In genomic region chr3:63664575-63665243, GRCm38 (mm10) we compare ENCODE assay signal across 16 mouse cellular contexts.
DNase-seq lines count a peak whose midpoint lies in the region; ATAC-seq lines count a peak whose summit lies in the region.
"Had no signal": no experiment of that assay in that cellular context is flagged by ENCODE, and none has a peak within 500 bp of the region (broad histone marks: within the 10 kb centered on the region; RNA-seq: fewer than 3 reads in every experiment).

No protein-coding gene starts in this region.

- DNase-seq in hindbrain, embryonic 10.5 days (ENCODE audit: low spot score): no peak
- DNase-seq in midbrain, embryonic 14.5 days: peak; percentile 13
- no peak for DNase-seq in midbrain, embryonic 10.5 days (ENCODE audit: low spot score)
- DNase-seq in frontal cortex, postnatal 10 days (ENCODE audit: low spot score in 2 of 2): peak; percentile 12 to 13
- peak; percentile 51 for DNase-seq in left cerebral cortex, postnatal 4 days
- DNase-seq in adipocyte (ENCODE audit: low spot score): no peak
- DNase-seq in Muller cell, postnatal 12 days (ENCODE audit: inconsistent ontology term): no peak
- DNase-seq: cerebellum, adult 2 months; heart, postnatal 10 days; kidney, postnatal 25 days; lung, adult 18-20 months; lung, postnatal 4 days; thymus, postnatal 14 days had no signal

- H3K9ac ChIP-seq in hindbrain, embryonic 15.5 days: no peak overlapping the region
- H3K9ac ChIP-seq in midbrain, embryonic 14.5 days (replicated peaks; ENCODE audit: low read length): no peak overlapping the region
- H3K9ac ChIP-seq: limb, embryonic 12.5 days had no signal

- peak; percentile 82; the same call in 1 of the 2 replicates for ATAC-seq in hindbrain, embryonic 15.5 days (ENCODE audit: low FRiP score, low read depth)
- ATAC-seq in midbrain, embryonic 14.5 days (ENCODE audit: low FRiP score, low TSS enrichment): no peak
- ATAC-seq: intestine, postnatal 0 days had no signal

- no peaks in the 10 kb centered on the region for H3K27me3 ChIP-seq in hindbrain, embryonic 15.5 days
- no peaks in the 10 kb centered on the region for H3K27me3 ChIP-seq in hindbrain, embryonic 10.5 days (ENCODE audit: insufficient read depth, poor library complexity, severe bottlenecking)
- H3K27me3 ChIP-seq in midbrain, embryonic 14.5 days (ENCODE audit: control insufficient read depth, insufficient read depth, low read length): no peaks in the 10 kb centered on the region
- H3K27me3 ChIP-seq in midbrain, embryonic 10.5 days (ENCODE audit: low read depth, poor library complexity, severe bottlenecking): no peaks in the 10 kb centered on the region
- H3K27me3 ChIP-seq: limb, embryonic 12.5 days had no signal

- no peak overlapping the region for H3K4me2 ChIP-seq in hindbrain, embryonic 15.5 days
- no peak overlapping the region for H3K4me2 ChIP-seq in midbrain, embryonic 14.5 days (ENCODE audit: low read length)
- H3K4me2 ChIP-seq: limb, embryonic 12.5 days had no signal

- no peaks in the 10 kb centered on the region for H3K36me3 ChIP-seq in hindbrain, embryonic 15.5 days
- H3K36me3 ChIP-seq in hindbrain, embryonic 10.5 days: no peaks in the 10 kb centered on the region
- no peaks in the 10 kb centered on the region for H3K36me3 ChIP-seq in midbrain, embryonic 14.5 days (ENCODE audit: control insufficient read depth, insufficient read depth, low read length)
- H3K36me3 ChIP-seq in midbrain, embryonic 10.5 days: no peaks in the 10 kb centered on the region
- H3K36me3 ChIP-seq: limb, embryonic 12.5 days had no signal

- 0 out of 2 replicates have a peak, but pooled peaks cover 5% of the 10 kb centered on the region for H3K4me1 ChIP-seq in hindbrain, embryonic 15.5 days (replicated peaks)
- H3K4me1 ChIP-seq in hindbrain, embryonic 10.5 days (replicated peaks): 0 out of 2 replicates have a peak, but pooled peaks cover 3% of the 10 kb centered on the region
- no peaks in the 10 kb centered on the region for H3K4me1 ChIP-seq in midbrain, embryonic 14.5 days (ENCODE audit: control insufficient read depth, insufficient read depth, low read length)
- no peaks in the 10 kb centered on the region for H3K4me1 ChIP-seq in midbrain, embryonic 10.5 days
- H3K4me1 ChIP-seq: limb, embryonic 12.5 days had no signal

- 46% methylated on average over 6 of the region's 6 CpGs for WGBS in hindbrain, embryonic 15.5 days
- 77% methylated on average over 6 of the region's 6 CpGs for WGBS in hindbrain, embryonic 10.5 days
- WGBS in midbrain, embryonic 14.5 days: 65% methylated on average over 6 of the region's 6 CpGs
- whole genome bisulfite sequencing in midbrain, embryonic 10.5 days: 87% methylated on average over 6 of the region's 6 CpGs

- intact Hi-C loops in left cerebral cortex, postnatal 4 days (cut with DNase I): no loop called here

- H3K9me3 ChIP-seq in hindbrain, embryonic 15.5 days: no peaks in the 10 kb centered on the region
- no peaks in the 10 kb centered on the region for H3K9me3 ChIP-seq in hindbrain, embryonic 10.5 days
- no peaks in the 10 kb centered on the region for H3K9me3 ChIP-seq in midbrain, embryonic 14.5 days (ENCODE audit: control insufficient read depth, low read length)
- H3K9me3 ChIP-seq in midbrain, embryonic 10.5 days (replicated peaks): no peaks in the 10 kb centered on the region
- H3K9me3 ChIP-seq: limb, embryonic 12.5 days had no signal

- no peak overlapping the region for H3K4me3 ChIP-seq in hindbrain, embryonic 15.5 days
- H3K4me3 ChIP-seq in hindbrain, embryonic 10.5 days: no peak overlapping the region
- H3K4me3 ChIP-seq in midbrain, embryonic 14.5 days (replicated peaks; ENCODE audit: low read depth, low read length): no peak overlapping the region
- no peak overlapping the region for H3K4me3 ChIP-seq in midbrain, embryonic 10.5 days
- H3K4me3 ChIP-seq: limb, embryonic 12.5 days had no signal

- peak overlapping the region; percentile 51; the same call in 1 of the 2 replicates for H3K27ac ChIP-seq in hindbrain, embryonic 15.5 days (replicated peaks)
- no peak overlapping the region for H3K27ac ChIP-seq in hindbrain, embryonic 10.5 days
- no peak overlapping the region for H3K27ac ChIP-seq in midbrain, embryonic 14.5 days (replicated peaks; ENCODE audit: low read depth, low read length)
- H3K27ac ChIP-seq in midbrain, embryonic 10.5 days (replicated peaks): no peak overlapping the region
- H3K27ac ChIP-seq: limb, embryonic 12.5 days had no signal

Comparison
In these comparisons a context has a peak if more than half of its experiments do, and no peak if none do; other contexts are left out.
1. DNase-seq: peak in midbrain, embryonic 14.5 days (single experiment), frontal cortex, postnatal 10 days (2 of 2) and left cerebral cortex, postnatal 4 days (single experiment); none in hindbrain, embryonic 10.5 days (single experiment), midbrain, embryonic 10.5 days (single experiment), adipocyte (single experiment) and Muller cell, postnatal 12 days (single experiment).